In the genomic region with DNA sequence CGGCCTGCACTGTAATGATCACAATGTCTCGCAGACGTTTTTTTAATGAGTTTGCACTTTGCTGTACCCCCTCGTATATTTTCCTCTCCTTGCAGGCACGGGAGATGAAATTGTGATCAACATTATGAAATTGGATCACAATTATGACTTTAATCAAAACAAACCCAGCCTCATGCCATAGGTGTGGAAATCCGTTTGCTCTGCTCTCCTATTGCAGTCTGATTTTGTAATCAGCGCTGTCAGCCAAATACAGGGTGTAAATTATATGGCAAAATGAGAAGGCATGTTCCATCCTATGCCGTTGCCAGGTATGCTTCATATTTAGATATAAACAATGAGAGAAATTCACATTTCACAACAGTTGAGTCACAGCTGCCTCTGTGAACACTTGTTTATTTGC, we compare ENCODE assay signal across 31 mouse cellular contexts.
"Had no signal": no experiment of that assay in that cellular context is flagged by ENCODE, and none has a peak within 500 bp of the region (broad histone marks: within the 10 kb centered on the region; RNA-seq: fewer than 3 reads in every experiment).

No protein-coding gene starts in this region.

- H3K27me3 ChIP-seq: limb, embryonic 12.5 days; limb, embryonic 13.5 days; limb, embryonic 15.5 days; liver, embryonic 12.5 days; liver, embryonic 13.5 days; liver, embryonic 15.5 days; lung, embryonic 15.5 days; megakaryocyte, embryonic 14.5 days; midbrain, embryonic 12.5 days; midbrain, embryonic 13.5 days; midbrain, embryonic 15.5 days; neural tube, embryonic 12.5 days had no signal

- H3K36me3 ChIP-seq: limb, embryonic 10.5 days; limb, embryonic 12.5 days; limb, embryonic 13.5 days; limb, embryonic 15.5 days; liver, embryonic 12.5 days; liver, embryonic 13.5 days; liver, embryonic 15.5 days; lung, embryonic 15.5 days; midbrain, embryonic 10.5 days; midbrain, embryonic 12.5 days; midbrain, embryonic 13.5 days; midbrain, embryonic 15.5 days; neural tube, embryonic 12.5 days had no signal

- ATAC-seq: liver, embryonic 12.5 days; liver, postnatal 0 days; lung, postnatal 0 days; midbrain, embryonic 13.5 days; midbrain, embryonic 15.5 days; midbrain, embryonic 16.5 days had no signal

- H3K27ac ChIP-seq: limb, embryonic 10.5 days; limb, embryonic 12.5 days; limb, embryonic 13.5 days; limb, embryonic 15.5 days; liver, embryonic 12.5 days; liver, embryonic 13.5 days; liver, embryonic 14.5 days; liver, embryonic 15.5 days; lung, embryonic 15.5 days; macrophage; midbrain, embryonic 10.5 days; midbrain, embryonic 12.5 days; midbrain, embryonic 13.5 days; midbrain, embryonic 15.5 days; neural tube, embryonic 12.5 days had no signal

- H3K4me2 ChIP-seq: limb, embryonic 12.5 days; limb, embryonic 13.5 days; limb, embryonic 15.5 days; liver, embryonic 12.5 days; liver, embryonic 13.5 days; liver, embryonic 15.5 days; lung, embryonic 14.5 days; lung, embryonic 15.5 days; midbrain, embryonic 11.5 days; midbrain, embryonic 12.5 days; midbrain, embryonic 13.5 days; midbrain, embryonic 15.5 days; neural tube, embryonic 12.5 days had no signal

- H3K9ac ChIP-seq: limb, embryonic 12.5 days; limb, embryonic 13.5 days; limb, embryonic 15.5 days; liver, embryonic 12.5 days; liver, embryonic 13.5 days; liver, embryonic 14.5 days; liver, embryonic 15.5 days; liver, postnatal 0 days; lung, embryonic 14.5 days; lung, embryonic 15.5 days; midbrain, embryonic 12.5 days; midbrain, embryonic 13.5 days; midbrain, embryonic 15.5 days; neural tube, embryonic 12.5 days had no signal

- H3K4me3 ChIP-seq: limb, embryonic 10.5 days; limb, embryonic 12.5 days; limb, embryonic 13.5 days; limb, embryonic 15.5 days; liver, embryonic 12.5 days; liver, embryonic 13.5 days; liver, embryonic 15.5 days; lung, embryonic 15.5 days; megakaryocyte, embryonic 14.5 days; midbrain, embryonic 10.5 days; midbrain, embryonic 12.5 days; midbrain, embryonic 13.5 days; midbrain, embryonic 15.5 days; myocyte; neural tube, embryonic 12.5 days had no signal

- H3K4me1 ChIP-seq: limb, embryonic 12.5 days; limb, embryonic 13.5 days; limb, embryonic 15.5 days; liver, embryonic 12.5 days; liver, embryonic 13.5 days; liver, embryonic 15.5 days; lung, embryonic 15.5 days; megakaryocyte, embryonic 14.5 days; midbrain, embryonic 10.5 days; midbrain, embryonic 12.5 days; midbrain, embryonic 13.5 days; midbrain, embryonic 15.5 days; neural tube, embryonic 12.5 days had no signal

- H3K9me3 ChIP-seq: limb, embryonic 10.5 days; limb, embryonic 12.5 days; limb, embryonic 13.5 days; limb, embryonic 15.5 days; liver, embryonic 12.5 days; liver, embryonic 13.5 days; liver, embryonic 15.5 days; lung, embryonic 15.5 days; midbrain, embryonic 10.5 days; midbrain, embryonic 12.5 days; midbrain, embryonic 13.5 days; midbrain, embryonic 15.5 days; neural tube, embryonic 12.5 days had no signal

- DNase-seq: left cerebral cortex, postnatal 4 days; liver; liver, embryonic 13.5 days; liver, postnatal 0 days; lung, adult 18-20 months; lung, adult 2 months; lung, embryonic 14.5 days; lung, postnatal 10 days; lung, postnatal 14 days; lung, postnatal 36 days; lung, postnatal 4 days; midbrain, embryonic 14.5 days had no signal
